Mouse (Mus musculus) bone marrow, adult 2 months (tissue): Measurements from ENCODE around the gene Olfr152.

Experiments
- CTCF ChIP-seq: fragments of 200-500 bp; IDR thresholded peaks from 2 replicates; pipeline ENCODE4 v1.5.1; 2011; ENCODE audit warnings: low read length, control low read depth; ENCODE audit not compliant: control insufficient read depth, insufficient read depth
- POLR2A ChIP-seq: fragments of 200-500 bp; IDR thresholded peaks from 2 replicates; pipeline ENCODE4 v1.6.1; 2011; ENCODE audit warnings: low read depth, mild to moderate bottlenecking, control low read depth, low read length, borderline replicate concordance; ENCODE audit not compliant: control insufficient read depth

GRCm38 (mm10) chr2:87779183-87779582, at the start of gene Olfr152:
- TF ChIP-seq CTCF (no peak), POLR2A (no peak)
